Comparison of ENCODE assay signal across 8 mouse cellular contexts in the genomic region with DNA sequence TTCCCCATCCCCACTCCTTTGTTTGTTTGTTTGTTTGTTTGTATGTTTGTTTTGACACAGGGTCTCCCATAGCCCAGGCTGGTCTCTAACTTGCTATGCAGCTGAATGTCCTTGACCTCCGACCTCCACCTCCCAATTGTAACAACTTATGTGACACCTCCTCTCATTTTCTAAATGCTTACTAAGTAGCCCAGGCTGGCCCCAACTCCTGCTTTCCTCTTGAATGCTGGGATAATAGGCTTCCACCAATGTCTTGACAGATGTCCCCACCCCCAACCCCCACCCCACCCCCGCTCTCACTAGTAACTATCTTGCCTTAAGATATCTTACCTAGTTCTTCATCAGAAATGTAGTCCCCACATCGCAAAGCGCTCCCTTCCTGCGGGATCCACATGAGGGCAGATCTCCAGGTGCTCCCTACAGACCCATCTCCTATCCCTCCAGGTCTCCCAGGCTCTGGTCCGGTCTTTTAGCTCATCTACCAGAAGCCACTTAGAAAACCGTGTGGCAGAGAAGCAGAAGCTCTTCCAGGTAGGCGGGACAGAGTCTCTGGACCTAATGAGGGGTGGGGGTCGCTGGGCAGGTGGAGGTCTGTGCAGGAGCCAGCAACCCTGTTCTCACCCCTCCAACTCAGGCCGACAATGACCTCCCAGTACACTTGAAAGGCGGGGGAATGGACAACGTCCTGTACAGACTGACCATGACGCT. TPM values are rescaled to one million over a fixed set of nuclear protein-coding genes. Genes with fewer than 3 reads are reported as not detected.
DNase-seq lines count a peak whose midpoint lies in the region; ATAC-seq and TF ChIP-seq lines count a peak whose summit lies in the region.

No protein-coding gene starts in this region.

- no peak for TF ChIP-seq EP300 in liver, postnatal 0 days (IDR thresholded peaks at IDR 0.05; ENCODE audit: low read depth)

- DNase-seq in heart, adult 9 months (ENCODE audit: low spot score in 2 of 2) = no peak
- DNase-seq in lung, postnatal 36 days = no peak
- no peak for DNase-seq in embryonic facial prominence, embryonic 14.5 days (ENCODE audit: low spot score)
- DNase-seq in liver, postnatal 0 days = no peak
- DNase-seq in spleen, postnatal 4 days (ENCODE audit: low spot score in 2 of 2) = no peak
- no peak for DNase-seq in testis, postnatal 10 days (ENCODE audit: low spot score)

- ATAC-seq in heart, embryonic 12.5 days (ENCODE audit: insufficient number of reproducible peaks, low FRiP score) = no peak
- ATAC-seq in lung, embryonic 16.5 days (ENCODE audit: low read depth) = no peak
- no peak for ATAC-seq in embryonic facial prominence, embryonic 14.5 days (ENCODE audit: low read depth)
- ATAC-seq in liver, postnatal 0 days = no peak

- H3K4me2 ChIP-seq in heart, embryonic 12.5 days = peak overlapping the region; percentile 64
- peak overlapping the region; percentile 64; the same call in 1 of the 2 replicates for H3K4me2 ChIP-seq in lung, embryonic 16.5 days (ENCODE audit: low read depth, low read length)
- H3K4me2 ChIP-seq in embryonic facial prominence, embryonic 14.5 days (ENCODE audit: low read depth, low read length) = peak overlapping the region; percentile 45; the same call in 1 of the 2 replicates
- peak overlapping the region; percentile 77 for H3K4me2 ChIP-seq in liver, postnatal 0 days (ENCODE audit: low read depth, low read length)

- peak overlapping the region; percentile 42 for H3K4me3 ChIP-seq in heart, embryonic 12.5 days
- no peak overlapping the region for H3K4me3 ChIP-seq in lung, embryonic 16.5 days (ENCODE audit: low read length)
- H3K4me3 ChIP-seq in embryonic facial prominence, embryonic 14.5 days (ENCODE audit: low read depth, low read length) = no peak overlapping the region
- H3K4me3 ChIP-seq in liver, postnatal 0 days (ENCODE audit: low read depth, low read length) = no peak overlapping the region; the same call in 1 of the 2 replicates

- H3K9me3 ChIP-seq in heart, embryonic 12.5 days (replicated peaks) = no peaks in the 10 kb centered on the region
- H3K9me3 ChIP-seq in lung, embryonic 16.5 days (ENCODE audit: control insufficient read depth, low read length) = no peaks in the 10 kb centered on the region
- H3K9me3 ChIP-seq in embryonic facial prominence, embryonic 14.5 days (ENCODE audit: control insufficient read depth, low read length) = no peaks in the 10 kb centered on the region
- no peaks in the 10 kb centered on the region for H3K9me3 ChIP-seq in liver, postnatal 0 days (ENCODE audit: low read length)

- peaks cover 22% of the 10 kb centered on the region for H3K4me1 ChIP-seq in heart, embryonic 12.5 days (replicated peaks)
- peaks cover 6% of the 10 kb centered on the region for H3K4me1 ChIP-seq in lung, embryonic 16.5 days (replicated peaks; ENCODE audit: control insufficient read depth, insufficient read depth, low read length)
- peaks cover 8% of the 10 kb centered on the region; the same call in 1 of the 2 replicates for H3K4me1 ChIP-seq in embryonic facial prominence, embryonic 14.5 days (ENCODE audit: control insufficient read depth, insufficient read depth, low read length)
- H3K4me1 ChIP-seq in liver, postnatal 0 days (ENCODE audit: insufficient read depth) = peaks cover 6% of the 10 kb centered on the region

- WGBS in heart, embryonic 12.5 days = 66% methylated on average over 13 of the region's 13 CpGs
- 70% methylated on average over 13 of the region's 13 CpGs for WGBS in lung, embryonic 16.5 days
- 69% methylated on average over 13 of the region's 13 CpGs for WGBS in embryonic facial prominence, embryonic 14.5 days
- 76% methylated on average over 13 of the region's 13 CpGs for WGBS in liver, postnatal 0 days (ENCODE audit: insufficient replicate concordance)

- H3K36me3 ChIP-seq in heart, embryonic 12.5 days = peaks cover 46% of the 10 kb centered on the region
- H3K36me3 ChIP-seq in lung, embryonic 16.5 days (ENCODE audit: control insufficient read depth, insufficient read depth, low read length) = peaks cover 24% of the 10 kb centered on the region
- peaks cover 45% of the 10 kb centered on the region for H3K36me3 ChIP-seq in embryonic facial prominence, embryonic 14.5 days (ENCODE audit: control insufficient read depth, insufficient read depth, low read length)
- peaks cover 33% of the 10 kb centered on the region for H3K36me3 ChIP-seq in liver, postnatal 0 days (replicated peaks; ENCODE audit: insufficient read depth, low read length)

- 0 out of 2 replicates have a peak overlapping the region, but pooled peaks have one; percentile 17 for H3K27ac ChIP-seq in heart, embryonic 12.5 days (ENCODE audit: poor library complexity, severe bottlenecking)
- no peak overlapping the region for H3K27ac ChIP-seq in lung, embryonic 16.5 days (ENCODE audit: low read length)
- H3K27ac ChIP-seq in embryonic facial prominence, embryonic 14.5 days (replicated peaks; ENCODE audit: low read depth, low read length) = no peak overlapping the region
- no peak overlapping the region for H3K27ac ChIP-seq in liver, postnatal 0 days (ENCODE audit: low read depth)

- peak overlapping the region; percentile 67 for H3K9ac ChIP-seq in heart, embryonic 12.5 days
- no peak overlapping the region for H3K9ac ChIP-seq in lung, embryonic 16.5 days (ENCODE audit: low read length)
- H3K9ac ChIP-seq in embryonic facial prominence, embryonic 14.5 days (ENCODE audit: low read depth, low read length) = no peak overlapping the region
- no peak overlapping the region for H3K9ac ChIP-seq in liver, postnatal 0 days (replicated peaks)

- H3K27me3 ChIP-seq in heart, embryonic 12.5 days (replicated peaks) = no peaks in the 10 kb centered on the region
- H3K27me3 ChIP-seq in lung, embryonic 16.5 days (ENCODE audit: control insufficient read depth, insufficient read depth, low read depth, low read length) = no peaks in the 10 kb centered on the region
- no peaks in the 10 kb centered on the region for H3K27me3 ChIP-seq in embryonic facial prominence, embryonic 14.5 days (replicated peaks; ENCODE audit: control insufficient read depth, insufficient read depth, low read length)
- H3K27me3 ChIP-seq in liver, postnatal 0 days (ENCODE audit: insufficient read depth, low read length) = no peaks in the 10 kb centered on the region

- no peak for TF ChIP-seq CTCF in liver, postnatal 0 days (IDR thresholded peaks at IDR 0.05; ENCODE audit: low read depth)

RNA-seq across cellular contexts. Expression of a gene that starts 0.9 kb away (rescaled TPM):
- polyA plus RNA-seq in heart, embryonic 12.5 days (2016; fragmentation: Nextera tagmentation; extraction: Ambion mirVana) = 300 and 306 TPM in 2 replicates
- polyA plus RNA-seq in lung, embryonic 16.5 days (2015; fragmentation: Nextera tagmentation; extraction: Ambion mirVana) = 17.1 and 20.2 TPM in 2 replicates
- 7.4 and 17.0 TPM in 2 replicates for polyA plus RNA-seq in embryonic facial prominence, embryonic 14.5 days (2014; fragmentation: Nextera tagmentation; extraction: Ambion mirVana)
- polyA plus RNA-seq in liver, postnatal 0 days (2015; fragmentation: Nextera tagmentation; extraction: Ambion mirVana) = 7.0 and 15.1 TPM in 2 replicates

RNA-seq across cellular contexts. Expression of a gene that starts 13.8 kb away (rescaled TPM):
- 77.0 and 83.4 TPM in 2 replicates for polyA plus RNA-seq in heart, embryonic 12.5 days (2016; fragmentation: Nextera tagmentation; extraction: Ambion mirVana)
- polyA plus RNA-seq in lung, embryonic 16.5 days (2015; fragmentation: Nextera tagmentation; extraction: Ambion mirVana) = 91.2 and 99.5 TPM in 2 replicates
- polyA plus RNA-seq in embryonic facial prominence, embryonic 14.5 days (2014; fragmentation: Nextera tagmentation; extraction: Ambion mirVana) = 96.4 and 107 TPM in 2 replicates
- 30.2 and 30.6 TPM in 2 replicates for polyA plus RNA-seq in liver, postnatal 0 days (2015; fragmentation: Nextera tagmentation; extraction: Ambion mirVana)

RNA-seq across cellular contexts. Expression of a gene that starts 15.2 kb away (rescaled TPM):
- polyA plus RNA-seq in heart, embryonic 12.5 days (2016; fragmentation: Nextera tagmentation; extraction: Ambion mirVana) = 10.5 TPM in 2 replicates
- 13.7 and 14.8 TPM in 2 replicates for polyA plus RNA-seq in lung, embryonic 16.5 days (2015; fragmentation: Nextera tagmentation; extraction: Ambion mirVana)
- 18.1 and 18.4 TPM in 2 replicates for polyA plus RNA-seq in embryonic facial prominence, embryonic 14.5 days (2014; fragmentation: Nextera tagmentation; extraction: Ambion mirVana)
- polyA plus RNA-seq in liver, postnatal 0 days (2015; fragmentation: Nextera tagmentation; extraction: Ambion mirVana) = 2.1 and 3.1 TPM in 2 replicates

RNA-seq across cellular contexts. Expression of a gene that starts 47.0 kb away (rescaled TPM):
- polyA plus RNA-seq in heart, embryonic 12.5 days (2016; fragmentation: Nextera tagmentation; extraction: Ambion mirVana) = 101 and 105 TPM in 2 replicates
- polyA plus RNA-seq in lung, embryonic 16.5 days (2015; fragmentation: Nextera tagmentation; extraction: Ambion mirVana) = 146 and 152 TPM in 2 replicates
- 172 and 180 TPM in 2 replicates for polyA plus RNA-seq in embryonic facial prominence, embryonic 14.5 days (2014; fragmentation: Nextera tagmentation; extraction: Ambion mirVana)
- polyA plus RNA-seq in liver, postnatal 0 days (2015; fragmentation: Nextera tagmentation; extraction: Ambion mirVana) = 42.9 and 43.3 TPM in 2 replicates

RNA-seq across cellular contexts. Expression of a gene that starts 47.3 kb away (rescaled TPM):
- polyA plus RNA-seq in heart, embryonic 12.5 days (2016; fragmentation: Nextera tagmentation; extraction: Ambion mirVana) = 155 and 162 TPM in 2 replicates
- 156 and 161 TPM in 2 replicates for polyA plus RNA-seq in lung, embryonic 16.5 days (2015; fragmentation: Nextera tagmentation; extraction: Ambion mirVana)
- 166 and 169 TPM in 2 replicates for polyA plus RNA-seq in embryonic facial prominence, embryonic 14.5 days (2014; fragmentation: Nextera tagmentation; extraction: Ambion mirVana)
- polyA plus RNA-seq in liver, postnatal 0 days (2015; fragmentation: Nextera tagmentation; extraction: Ambion mirVana) = 41.8 and 42.1 TPM in 2 replicates

Comparison
In these comparisons a context has a peak if more than half of its experiments do, and no peak if none do; other contexts are left out.
1. RNA of a gene that starts 0.9 kb away (polyA plus RNA-seq): 300 to 306 TPM in heart, embryonic 12.5 days; 17.1 to 20.2 TPM in lung, embryonic 16.5 days, 7.4 to 17.0 TPM in embryonic facial prominence, embryonic 14.5 days and 7.0 to 15.1 TPM in liver, postnatal 0 days; every median in the first group is over 10 times any median in the second.
2. Peak in every context shown above with its lines, with median percentiles within 50 percentile points of each other: H3K4me2 ChIP-seq.